Mouse (Mus musculus): Measurements from ENCODE around the gene Stk38l.
"Not testable (repeated sequence)": the region's sequence is repeated elsewhere in the genome, so short reads cannot be mapped to it uniquely, and the experiment has no call there.

Stk38l gene

DNA sequence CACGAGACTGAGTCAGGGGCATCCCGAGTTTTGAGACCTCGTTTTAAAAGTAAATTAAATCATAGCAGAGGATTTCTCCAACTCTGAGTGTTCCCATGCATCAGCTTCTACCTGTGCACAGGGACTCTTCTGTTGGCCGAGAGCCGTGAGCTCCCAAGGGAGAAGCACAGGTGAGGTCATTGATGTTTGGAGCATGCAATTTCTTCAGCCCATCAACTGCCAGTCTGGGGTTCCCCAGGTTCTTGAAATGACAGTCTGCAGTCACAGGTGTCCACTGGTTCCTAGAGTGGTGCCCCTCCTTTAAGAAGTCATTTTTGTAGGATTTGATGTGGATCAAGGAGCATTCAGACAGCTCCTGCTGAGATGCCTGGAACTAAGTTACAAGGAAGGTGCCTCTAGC, 46.0 kb downstream of the Stk38l start:
- DNase-seq (ENCODE audit: low spot score) = no peak

- DNase-seq (ENCODE audit: low spot score) = not testable (repeated sequence)
Measured at GRCm38 (mm10) chr6:146775864-146776263, 51.1 kb downstream of the Stk38l start.

- no peak for DNase-seq (ENCODE audit: low spot score)
Measured at GRCm38 (mm10) chr6:146776610-146777389, 52.0 kb downstream of the Stk38l start.

DNA sequence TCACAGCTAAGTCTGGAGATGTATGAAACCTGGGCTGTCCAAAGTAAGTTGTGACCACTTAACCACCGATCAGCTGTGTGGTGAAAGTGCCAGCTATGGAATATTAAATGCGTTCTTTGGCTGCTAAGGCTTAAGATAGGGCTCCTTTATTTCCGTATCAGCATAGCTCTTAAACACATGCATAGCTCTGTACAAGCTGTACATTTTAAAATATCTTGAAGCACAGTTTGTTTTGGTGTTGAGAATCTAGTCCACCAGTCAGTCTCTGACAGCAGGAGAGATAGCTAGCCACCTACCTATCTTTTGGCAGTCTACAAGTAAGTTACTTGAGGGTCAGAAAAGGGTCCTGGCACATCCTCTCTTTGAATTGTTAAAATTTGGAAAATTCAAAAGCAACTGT, 53.3 kb downstream of the Stk38l start:
- DNase-seq (ENCODE audit: low spot score) = no peak

GRCm38 (mm10) chr6:146781566-146781965, 56.8 kb downstream of the Stk38l start:
- DNase-seq (ENCODE audit: low spot score) = no peak

GRCm38 (mm10) chr6:146793527-146793926, 68.7 kb downstream of the Stk38l start:
- DNase-seq (ENCODE audit: low spot score) = peak; percentile 12

- peak; percentile 35 for DNase-seq (ENCODE audit: low spot score)
Measured at GRCm38 (mm10) chr6:146795166-146795923, 70.5 kb downstream of the Stk38l start.

DNA sequence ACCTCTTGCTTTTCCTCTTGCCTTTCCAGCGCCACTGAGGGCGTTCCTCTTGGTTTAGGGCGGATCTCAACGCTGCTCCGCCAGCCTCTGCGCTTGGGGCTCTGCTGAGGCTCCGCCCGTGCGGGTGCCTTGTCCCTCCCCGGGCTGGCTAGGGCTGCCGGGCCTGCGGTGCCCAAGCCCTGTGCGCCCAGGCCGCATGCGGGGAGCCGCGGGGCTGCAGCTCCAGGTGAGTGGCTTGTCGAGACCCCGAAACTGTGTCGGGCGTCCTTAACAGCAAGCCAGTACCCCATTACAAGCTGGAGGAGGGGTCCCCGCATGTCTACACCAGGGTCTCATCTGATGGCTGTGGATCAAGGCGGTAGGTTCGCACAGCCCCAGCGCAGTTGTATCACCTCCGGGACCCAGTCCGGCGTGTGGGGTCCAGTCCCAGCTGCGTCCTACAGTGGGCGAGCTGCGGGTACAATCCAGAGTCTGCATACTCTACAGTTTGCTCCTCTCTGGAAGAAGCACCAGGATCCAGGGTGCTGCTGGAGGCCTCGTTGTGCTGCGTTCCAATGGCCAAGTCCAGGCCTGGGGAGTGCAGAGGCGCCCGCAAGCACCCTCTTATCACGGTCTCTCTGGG, 71.2 kb downstream of the Stk38l start, which contains the start of gene Arntl2:
Gene Arntl2, plus strand, starts transcription at position 132 of the 622 bp plus-strand sequence.
- peak; percentile 74 for DNase-seq (ENCODE audit: low spot score)

- DNase-seq (ENCODE audit: low spot score) = no peak
Measured at GRCm38 (mm10) chr6:146797446-146797845, 72.7 kb downstream of the Stk38l start.

DNA sequence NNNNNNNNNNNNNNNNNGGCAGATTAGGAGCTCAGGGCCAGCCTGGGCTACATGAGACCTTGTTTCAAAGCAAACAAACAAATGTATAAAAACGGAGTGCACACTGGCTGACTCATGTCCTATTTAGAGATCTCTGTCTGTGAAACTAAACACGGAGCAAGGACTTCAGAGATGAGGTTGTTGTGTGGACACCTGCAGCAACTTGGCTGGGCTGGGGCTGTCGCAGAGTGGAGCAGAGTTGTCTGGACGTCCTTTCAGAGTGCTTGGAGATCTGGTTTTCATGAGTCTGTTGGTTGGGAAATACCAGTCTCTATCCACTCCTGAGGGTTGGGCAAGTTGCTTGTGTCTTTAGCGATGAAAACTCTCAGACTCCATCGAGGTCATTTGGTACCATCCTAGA, 85.2 kb downstream of the Stk38l start:
- no peak for DNase-seq (ENCODE audit: low spot score)

GRCm38 (mm10) chr6:146813007-146813406, 88.2 kb downstream of the Stk38l start:
- no peak for DNase-seq (ENCODE audit: low spot score)

- DNase-seq (ENCODE audit: low spot score) = no peak
Measured at GRCm38 (mm10) chr6:146820177-146820965, 95.6 kb downstream of the Stk38l start.

- DNase-seq (ENCODE audit: low spot score) = no peak
Measured at GRCm38 (mm10) chr6:146821958-146822357, 97.2 kb downstream of the Stk38l start.

- peak; percentile 83 for DNase-seq (ENCODE audit: low spot score)
Measured at GRCm38 (mm10) chr6:146824727-146825486, 100.1 kb downstream of the Stk38l start.

DNA sequence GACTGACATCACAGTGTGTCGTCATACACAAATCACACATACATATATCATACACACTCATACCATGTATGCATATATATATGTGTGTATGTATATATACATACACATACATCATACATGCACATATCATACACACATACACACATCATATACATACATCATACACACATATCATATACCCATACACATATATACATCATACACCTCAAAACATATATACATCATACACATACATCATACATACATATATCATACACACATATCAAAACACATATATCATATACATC, 100.6 kb downstream of the Stk38l start:
- no peak for DNase-seq (ENCODE audit: low spot score)
